Mouse (Mus musculus): ENCODE measurements around the gene Rbm20. TPM values are rescaled to one million over a fixed set of nuclear protein-coding genes. Genes with fewer than 3 reads are reported as not detected.

Gene Rbm20
- total RNA-seq, 2 experiments from 2014 or later: 4.0 to 5.8 TPM

DNA sequence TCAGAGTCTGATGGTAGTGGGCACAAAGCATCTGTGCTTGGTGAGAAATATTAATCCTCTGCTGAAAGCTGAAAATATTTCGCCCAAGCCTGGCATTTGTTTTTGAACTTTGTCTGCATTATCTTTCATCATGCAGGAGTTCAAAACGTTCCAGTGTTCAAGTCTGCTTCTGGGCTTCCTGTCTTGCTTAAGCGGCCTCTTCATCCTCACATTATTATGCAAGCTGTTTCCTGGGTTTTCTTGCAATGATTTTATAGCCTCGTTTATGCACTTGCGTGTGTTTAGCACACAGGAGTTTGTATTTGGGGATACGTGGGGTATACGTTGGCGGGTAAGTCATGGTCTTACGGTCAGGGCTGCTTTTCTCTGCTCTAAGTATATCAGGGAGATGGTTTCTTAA, 211.2 kb downstream of the Rbm20 start:
- H3K27ac ChIP-seq: no peak overlapping the region
- TF ChIP-seq CTCF (IDR thresholded peaks at IDR 0.05): no peak
- no peak for DNase-seq (ENCODE audit: extremely low spot score in 1 of 2, low spot score in 2 of 2)
- H3K4me3 ChIP-seq: no peak overlapping the region
- intact Hi-C loops (cut with DNase I): no loop called here

DNA sequence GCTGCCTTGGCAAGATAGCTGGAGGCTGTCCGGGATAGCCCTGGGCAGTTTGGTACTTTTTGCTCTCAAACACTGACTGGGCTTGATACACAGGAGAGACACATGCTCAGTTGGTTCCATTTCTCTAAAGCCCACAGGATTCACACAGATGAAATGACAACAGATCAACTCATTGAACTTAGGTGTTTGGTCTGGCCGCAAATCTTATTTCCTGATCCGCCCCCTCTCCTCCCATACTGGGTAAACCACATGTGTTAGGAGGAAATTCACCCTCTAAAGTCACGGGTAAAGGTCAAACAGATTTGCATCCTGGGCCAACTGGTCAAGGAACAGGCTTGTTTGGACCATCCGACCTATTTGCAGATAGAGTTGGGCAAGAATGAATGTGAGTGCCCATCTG, 212.4 kb downstream of the Rbm20 start:
- no peak overlapping the region for H3K4me3 ChIP-seq
- no peak overlapping the region for H3K27ac ChIP-seq
- no peak for DNase-seq (ENCODE audit: extremely low spot score in 1 of 2, low spot score in 2 of 2)
- TF ChIP-seq CTCF (IDR thresholded peaks at IDR 0.05): no peak
- intact Hi-C loops (cut with DNase I): no loop called here

DNA sequence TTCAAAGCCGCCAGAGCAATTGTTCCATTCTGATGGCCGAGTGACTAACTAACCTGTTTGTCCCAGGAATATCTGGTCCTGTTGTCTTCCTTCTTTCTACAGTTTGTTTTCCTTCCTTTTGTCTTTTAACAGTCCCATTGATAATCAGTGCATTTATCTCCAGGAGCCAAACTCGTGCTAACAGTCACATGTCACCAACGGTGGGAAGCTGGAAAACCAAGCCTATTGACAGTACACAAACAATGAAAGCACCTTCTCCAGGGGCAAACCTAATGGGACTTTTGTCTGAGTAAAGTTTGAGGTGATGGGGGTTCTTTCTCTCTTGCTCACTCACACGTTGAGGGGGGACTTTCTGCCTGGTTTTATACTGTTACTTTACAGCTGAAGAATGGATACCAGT, 213.2 kb downstream of the Rbm20 start:
- intact Hi-C loops (cut with DNase I): no loop called here
- H3K4me3 ChIP-seq: no peak overlapping the region
- no peak overlapping the region for H3K27ac ChIP-seq
- TF ChIP-seq CTCF (IDR thresholded peaks at IDR 0.05): no peak
- no peak for DNase-seq (ENCODE audit: extremely low spot score in 1 of 2, low spot score in 2 of 2)

DNA sequence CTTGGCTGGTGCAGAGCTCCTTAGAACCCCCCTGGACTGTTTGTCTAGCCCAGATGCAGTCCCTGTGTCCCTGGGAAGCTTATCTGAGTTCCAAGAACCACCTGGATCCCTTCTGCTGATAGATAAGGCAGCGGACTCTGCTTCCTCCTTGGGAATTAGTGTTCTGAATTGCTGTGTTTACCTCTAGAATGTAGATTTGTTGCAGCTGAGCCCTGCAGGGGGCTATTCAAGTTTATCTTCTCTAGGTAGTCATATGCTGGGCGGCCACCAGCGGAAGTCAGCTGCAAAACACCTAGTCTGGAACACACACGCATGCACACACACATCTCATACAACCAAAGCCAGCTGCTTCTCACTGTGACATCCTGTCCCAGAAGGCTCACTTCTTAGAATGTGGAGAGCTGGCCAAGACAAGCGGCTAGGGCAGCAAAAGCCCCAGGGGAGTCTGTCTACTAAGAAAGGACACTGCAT, 213.7 kb downstream of the Rbm20 start:
- no peak overlapping the region for H3K27ac ChIP-seq
- no peak for DNase-seq (ENCODE audit: extremely low spot score in 1 of 2, low spot score in 2 of 2)
- TF ChIP-seq CTCF (IDR thresholded peaks at IDR 0.05): peak; percentile 2; the same call in 1 of the 2 replicates
- no peak overlapping the region for H3K4me3 ChIP-seq
- intact Hi-C loops (cut with DNase I): no loop called here

DNA sequence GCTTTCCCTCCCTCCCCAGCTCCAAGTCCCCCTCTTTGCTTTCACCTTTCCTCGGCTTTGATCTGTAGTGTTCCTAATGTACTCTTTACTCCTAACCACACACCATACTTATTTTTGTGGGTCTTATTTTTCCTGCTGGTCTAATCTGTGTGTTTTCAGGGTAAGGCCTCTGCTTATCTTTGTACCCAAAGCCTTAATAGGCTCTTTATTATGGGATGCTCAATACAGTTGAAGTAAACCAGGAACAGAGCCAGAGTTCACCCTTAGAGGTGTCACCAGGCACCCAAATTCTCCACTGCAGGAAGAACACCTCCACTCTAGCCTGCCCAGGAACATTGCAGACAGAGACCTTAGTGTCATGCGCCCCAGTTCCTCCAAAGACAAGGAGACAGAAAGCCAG, 214.5 kb downstream of the Rbm20 start:
- DNase-seq (ENCODE audit: extremely low spot score in 1 of 2, low spot score in 2 of 2): no peak
- no peak for TF ChIP-seq CTCF (IDR thresholded peaks at IDR 0.05)
- H3K4me3 ChIP-seq: no peak overlapping the region
- no peak overlapping the region for H3K27ac ChIP-seq
- intact Hi-C loops (cut with DNase I): no loop called here

DNA sequence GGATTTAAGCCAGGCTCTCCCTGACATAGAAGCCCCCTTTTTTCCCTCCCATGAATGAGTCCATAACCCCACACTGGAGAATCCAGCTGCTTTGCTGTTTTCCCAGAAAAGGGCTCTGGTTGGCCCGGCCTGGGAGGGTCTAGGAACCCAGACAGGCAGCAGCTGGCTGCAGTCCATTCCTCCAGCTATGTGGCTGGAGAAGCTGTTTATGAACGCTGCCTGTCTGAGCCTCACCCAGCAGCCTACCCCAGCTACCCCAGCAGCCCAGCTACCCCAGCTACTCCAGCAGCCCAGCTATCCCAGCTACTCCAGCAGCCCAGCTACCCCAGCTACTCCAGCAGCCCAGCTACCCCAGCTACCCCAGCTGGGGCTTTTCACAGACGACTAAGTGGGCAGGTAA, 215.0 kb downstream of the Rbm20 start, which contains the start of gene Pdcd4:
Pdcd4 (plus strand) TSS at position 171 of the 400 bp plus-strand sequence.
- Histone ChIP-seq H3K27ac (no peak within 1 kb of the TSS), H3K4me3 (no peak within 1 kb of the TSS)
- DNase-seq (ENCODE audit: extremely low spot score in 1 of 2, low spot score in 2 of 2): no peak
- no peak for TF ChIP-seq CTCF (IDR thresholded peaks at IDR 0.05)
- intact Hi-C loops (cut with DNase I): no loop called here

DNA sequence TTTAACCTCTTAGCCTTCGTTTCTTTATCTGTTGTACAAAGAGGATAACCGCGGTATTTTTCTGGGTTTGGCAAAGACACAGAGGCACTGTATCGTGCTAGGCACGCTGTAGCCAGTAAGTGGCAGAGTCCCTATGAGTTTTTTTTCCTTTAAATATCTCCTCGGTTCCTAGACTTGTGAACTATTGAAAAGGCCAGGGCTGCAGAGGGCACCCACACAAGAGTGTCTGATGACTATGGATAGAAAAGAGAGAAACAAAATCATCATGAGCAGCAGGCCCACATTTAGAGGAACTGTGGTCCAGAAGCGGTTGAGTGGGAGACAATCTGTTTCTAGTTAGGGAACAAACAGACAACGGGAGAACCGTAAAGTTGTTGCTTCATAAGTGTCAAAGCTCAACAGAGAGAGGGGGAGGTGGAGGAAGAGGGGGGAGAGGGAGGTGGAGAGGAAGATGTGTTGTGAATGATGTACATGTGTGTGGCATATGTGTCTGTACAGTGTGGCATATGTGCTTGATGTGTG, 215.8 kb downstream of the Rbm20 start:
- Histone ChIP-seq H3K4me3 (no peak overlapping the region), H3K27ac (no peak overlapping the region)
- intact Hi-C loops (cut with DNase I): no loop called here
- DNase-seq (ENCODE audit: extremely low spot score in 1 of 2, low spot score in 2 of 2): no peak
- TF ChIP-seq CTCF (IDR thresholded peaks at IDR 0.05): no peak

DNA sequence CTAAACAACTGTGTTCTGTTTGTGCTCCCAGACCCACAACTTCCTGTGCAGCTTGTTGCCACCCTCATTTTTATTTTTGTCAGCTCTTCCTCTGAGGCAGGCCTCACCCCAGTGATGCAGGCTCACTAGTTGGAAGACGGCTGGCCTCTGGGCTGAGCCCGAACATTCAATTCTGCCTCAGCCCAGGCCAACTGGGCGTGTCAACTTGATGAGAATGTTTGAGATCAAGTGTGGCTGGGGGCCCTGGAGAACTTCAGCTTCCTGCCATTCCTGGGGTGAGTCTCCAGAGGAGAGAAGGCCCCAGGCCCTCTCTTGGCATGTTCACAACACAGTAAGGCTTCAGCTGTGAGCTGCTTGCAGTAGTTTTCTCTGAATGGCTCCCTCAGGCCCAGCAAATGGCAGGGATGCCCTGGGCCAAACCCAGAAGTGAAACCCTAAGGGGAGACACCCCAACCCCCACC, 216.6 kb downstream of the Rbm20 start:
- intact Hi-C loops (cut with DNase I): no loop called here
- Histone ChIP-seq H3K27ac (no peak overlapping the region), H3K4me3 (no peak overlapping the region)
- no peak for TF ChIP-seq CTCF (IDR thresholded peaks at IDR 0.05)
- no peak for DNase-seq (ENCODE audit: extremely low spot score in 1 of 2, low spot score in 2 of 2)

DNA sequence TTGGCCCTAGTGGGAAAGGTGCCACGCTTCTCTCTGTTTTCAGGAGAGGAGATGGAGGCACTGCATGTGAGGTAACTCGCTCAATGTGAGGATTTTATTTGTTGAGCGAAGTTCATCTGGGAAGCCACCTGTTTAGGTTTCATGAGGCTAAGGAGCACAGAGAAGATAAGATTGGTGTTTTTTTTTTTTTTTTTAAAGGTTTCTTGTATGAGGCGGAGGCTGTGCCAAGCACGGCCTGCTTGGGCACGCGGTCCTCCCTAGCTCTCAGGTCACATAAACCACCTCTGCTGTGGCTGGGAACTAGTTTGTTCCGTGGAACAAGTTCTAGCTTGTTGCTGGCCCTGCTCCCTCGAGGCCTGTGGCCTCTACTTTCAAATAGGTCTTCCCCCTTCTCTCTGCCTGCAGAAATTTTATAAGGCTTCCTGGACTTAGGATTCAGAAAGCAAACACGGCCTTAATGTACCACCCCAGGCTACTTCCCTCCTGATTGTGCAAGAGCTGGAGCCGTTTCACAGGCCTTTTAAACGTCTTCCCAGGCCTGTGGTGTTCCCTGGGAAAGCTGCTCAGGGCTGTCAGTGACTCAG, 217.5 kb downstream of the Rbm20 start:
- no peak for TF ChIP-seq CTCF (IDR thresholded peaks at IDR 0.05)
- no peak overlapping the region for H3K4me3 ChIP-seq
- no peak overlapping the region; the same call in 1 of the 2 replicates for H3K27ac ChIP-seq
- DNase-seq (ENCODE audit: extremely low spot score in 1 of 2, low spot score in 2 of 2): no peak
- intact Hi-C loops (cut with DNase I): no loop called here

DNA sequence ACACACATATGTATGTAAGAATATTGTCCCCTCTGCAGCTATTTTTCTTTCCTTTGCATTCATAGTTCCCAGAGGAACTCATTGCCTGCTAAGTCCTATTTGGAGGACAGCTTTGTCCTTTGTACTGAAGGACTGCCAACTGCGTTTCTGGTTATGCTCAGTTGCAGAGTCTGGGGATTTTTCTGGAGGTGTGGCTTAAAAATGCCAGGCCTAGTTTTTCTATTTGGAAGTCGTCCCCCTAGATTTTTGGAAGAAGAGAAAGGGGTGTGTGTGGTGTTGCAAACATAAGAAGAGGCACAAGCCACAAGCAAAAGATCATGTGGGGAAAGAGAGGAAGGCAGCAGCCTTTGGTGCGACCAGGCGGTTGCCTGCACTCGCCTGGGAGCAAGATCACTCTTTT, 220.9 kb downstream of the Rbm20 start:
- Histone ChIP-seq H3K27ac (no peak overlapping the region), H3K4me3 (no peak overlapping the region)
- no peak for TF ChIP-seq CTCF (IDR thresholded peaks at IDR 0.05)
- DNase-seq (ENCODE audit: extremely low spot score in 1 of 2, low spot score in 2 of 2): no peak
- intact Hi-C loops (cut with DNase I): no loop called here

DNA sequence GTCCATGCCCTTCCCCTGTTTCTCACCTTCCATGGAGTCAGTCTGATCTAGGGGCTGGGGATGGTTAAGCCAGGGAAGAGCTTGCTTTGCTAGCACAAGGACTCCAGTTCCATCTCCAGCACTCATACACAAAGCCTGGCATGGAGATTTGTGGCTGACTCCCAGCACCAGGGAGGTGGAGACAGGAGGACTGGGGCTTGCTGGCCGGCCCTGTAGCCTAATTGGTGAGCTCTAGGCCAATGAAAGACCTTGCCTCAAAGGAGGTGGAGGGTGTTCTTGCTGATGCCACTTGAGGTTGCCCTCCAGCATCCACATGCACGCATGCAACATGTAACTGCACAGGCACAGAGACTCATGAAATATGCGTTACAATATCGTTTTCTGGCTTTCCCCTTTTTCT, 221.4 kb downstream of the Rbm20 start:
- Histone ChIP-seq H3K4me3 (no peak overlapping the region), H3K27ac (no peak overlapping the region)
- no peak for DNase-seq (ENCODE audit: extremely low spot score in 1 of 2, low spot score in 2 of 2)
- TF ChIP-seq CTCF (IDR thresholded peaks at IDR 0.05): no peak
- intact Hi-C loops (cut with DNase I): no loop called here

DNA sequence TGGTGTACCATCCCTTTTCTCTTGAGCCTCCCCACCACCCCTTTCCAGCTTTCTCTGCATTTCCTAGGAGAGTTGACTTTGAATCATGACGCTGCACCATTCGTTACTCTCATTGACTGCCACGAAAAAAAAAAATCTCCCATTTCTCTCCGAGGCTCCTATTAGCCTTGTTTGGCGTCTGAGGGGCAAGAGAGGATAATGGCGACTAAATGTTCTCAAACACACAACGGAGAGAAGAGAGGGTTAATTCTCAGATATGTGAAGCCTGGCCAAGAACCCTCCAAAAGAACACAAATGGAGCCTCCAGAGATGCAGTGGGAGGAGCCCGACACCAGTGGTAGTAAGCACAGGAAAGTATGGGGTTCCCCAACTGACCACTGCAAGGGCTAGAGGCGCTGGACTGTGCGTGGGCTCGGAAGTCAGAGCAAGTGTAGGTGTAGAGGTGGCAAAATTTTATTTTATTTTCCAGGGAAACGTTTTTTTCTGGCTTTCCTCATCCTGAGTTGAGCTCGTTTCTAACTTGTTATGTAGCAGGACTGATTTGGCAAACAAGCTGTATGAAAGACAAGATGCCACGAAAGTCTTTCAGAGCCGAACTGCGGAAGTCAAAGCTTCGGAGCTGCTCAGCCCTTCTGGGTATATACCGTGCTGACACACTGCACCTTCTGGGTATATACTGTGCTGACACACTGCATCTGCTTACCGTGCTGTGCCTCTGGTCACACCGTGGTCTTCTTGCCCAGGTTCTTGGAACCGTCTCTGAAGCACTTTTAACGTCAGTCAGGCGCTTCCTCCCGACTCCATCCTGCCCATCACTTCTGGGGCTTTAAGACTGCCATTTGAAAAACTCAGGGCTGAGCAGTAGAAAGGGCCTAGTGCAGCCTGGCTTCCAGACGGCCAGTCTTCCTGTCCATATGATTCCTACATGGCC, 222.1 kb downstream of the Rbm20 start:
- H3K27ac ChIP-seq: no peak overlapping the region
- no peak; the same call in 1 of the 2 replicates for TF ChIP-seq CTCF (IDR thresholded peaks at IDR 0.05)
- no peak overlapping the region for H3K4me3 ChIP-seq
- intact Hi-C loops (cut with DNase I): no loop called here
- no peak for DNase-seq (ENCODE audit: extremely low spot score in 1 of 2, low spot score in 2 of 2)
